Mouse (Mus musculus): ENCODE data around the gene Atp13a5.

Atp13a5 gene

GRCm38 (mm10) chr16:29204875-29205274, 173.7 kb downstream of the Atp13a5 start:
- no peak for DNase-seq (ENCODE audit: low spot score)

- no peak for DNase-seq (ENCODE audit: low spot score)
Measured at GRCm38 (mm10) chr16:29201146-29201545, 177.4 kb downstream of the Atp13a5 start.

DNA sequence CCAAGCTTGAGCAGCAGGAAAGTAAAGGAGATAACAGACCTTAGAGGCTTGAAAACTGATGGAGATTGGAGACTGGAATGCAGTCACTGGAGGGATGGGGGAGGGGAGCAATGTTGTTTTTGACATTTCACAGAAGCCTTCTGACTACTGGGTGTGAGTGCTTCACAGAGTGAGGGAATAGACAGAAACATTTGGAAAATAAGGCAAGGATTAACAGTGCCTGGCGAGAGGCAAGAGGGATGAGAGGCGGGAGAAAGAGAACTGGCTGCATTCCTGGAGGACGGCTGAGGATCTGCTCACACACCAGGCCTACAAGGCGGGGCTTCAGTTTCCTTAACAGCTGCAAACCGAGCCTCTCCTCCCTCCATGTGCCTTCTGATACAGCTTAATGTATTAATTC, 180.1 kb downstream of the Atp13a5 start:
- no peak for DNase-seq (ENCODE audit: low spot score)

GRCm38 (mm10) chr16:29195156-29195555, 183.4 kb downstream of the Atp13a5 start:
- no peak for DNase-seq (ENCODE audit: low spot score)

GRCm38 (mm10) chr16:29193981-29194380, 184.6 kb downstream of the Atp13a5 start:
- no peak for DNase-seq (ENCODE audit: low spot score)

DNA sequence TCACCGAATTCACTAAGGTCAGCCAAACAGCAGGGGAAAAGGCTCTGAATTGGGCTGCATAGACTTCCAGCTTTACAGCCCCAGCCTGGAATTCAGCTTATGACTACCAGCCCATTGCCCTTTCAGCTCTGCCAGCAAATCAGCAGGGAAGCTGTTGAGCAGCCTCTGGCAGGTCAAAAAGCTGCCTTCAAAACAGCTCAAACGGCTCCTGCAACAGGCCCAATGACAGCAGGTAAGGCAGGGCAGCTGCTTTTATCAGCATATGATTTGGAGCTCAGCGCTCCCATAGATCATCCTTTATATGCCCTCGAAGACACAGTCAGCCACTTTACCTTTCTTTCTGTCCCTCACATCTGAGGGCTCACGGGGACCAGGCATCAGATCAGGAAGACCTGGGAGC, 185.6 kb downstream of the Atp13a5 start:
- no peak for DNase-seq (ENCODE audit: low spot score)

Measured in left cerebral cortex, adult 11 months (tissue).